22 mouse cellular contexts compared by ENCODE assay signal in the genomic region with DNA sequence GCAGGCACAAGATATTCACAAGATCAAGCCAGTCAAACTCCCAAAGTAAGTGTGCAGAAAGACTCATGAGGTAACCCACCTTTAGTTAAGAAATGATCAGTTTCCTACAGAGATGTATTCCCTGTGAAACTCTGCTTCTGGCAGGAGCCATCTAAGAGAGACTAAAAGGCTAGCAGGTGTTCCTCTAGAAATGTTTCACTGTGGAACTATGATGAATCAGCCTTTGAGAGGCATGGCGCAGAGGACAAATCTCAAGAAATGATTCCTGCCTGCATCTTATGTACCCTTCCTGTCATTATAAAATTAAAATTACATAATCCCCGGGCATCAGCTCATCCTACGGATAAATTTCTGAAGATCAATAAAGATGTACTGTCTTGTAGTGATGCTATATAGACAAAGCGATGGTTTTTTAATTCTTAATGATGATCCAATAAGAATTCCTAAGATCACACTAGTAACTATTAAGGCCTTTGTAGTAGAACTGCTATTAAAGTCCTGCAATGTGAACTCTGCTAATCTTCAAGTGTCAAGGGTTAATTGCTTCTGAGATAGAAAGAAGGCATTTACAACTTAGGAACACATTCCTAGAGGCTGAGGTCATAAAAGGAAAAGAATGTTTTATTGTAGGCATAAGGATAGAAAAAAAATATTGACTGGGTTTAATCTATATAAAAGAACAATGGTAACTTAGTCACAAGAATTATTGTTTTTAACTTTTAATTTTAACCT.
"Had no signal": no experiment of that assay in that cellular context is flagged by ENCODE, and none has a peak within 500 bp of the region (broad histone marks: within the 10 kb centered on the region; RNA-seq: fewer than 3 reads in every experiment).

No protein-coding gene starts in this region.

- H3K27me3 ChIP-seq: lung, embryonic 15.5 days; megakaryocyte, embryonic 14.5 days; midbrain, embryonic 12.5 days; neural tube, embryonic 13.5 days; neural tube, embryonic 15.5 days had no signal

- DNase-seq: liver, postnatal 0 days; lung, adult 2 months; lung, postnatal 14 days; lung, postnatal 36 days; midbrain, embryonic 14.5 days; retina, postnatal 1 day; right cerebral cortex, adult 18-20 months; right cerebral cortex, postnatal 25 days; right cerebral cortex, postnatal 4 days; spleen, adult 18-20 months; thymus, adult 2 months; thymus, postnatal 25 days had no signal

- H3K9me3 ChIP-seq: lung, embryonic 15.5 days; megakaryocyte, embryonic 14.5 days; midbrain, embryonic 10.5 days; midbrain, embryonic 12.5 days; neural tube, embryonic 13.5 days; neural tube, embryonic 15.5 days had no signal

- H3K4me3 ChIP-seq: lung, embryonic 15.5 days; megakaryocyte, embryonic 14.5 days; midbrain, embryonic 10.5 days; midbrain, embryonic 12.5 days; myocyte; neural tube, embryonic 13.5 days; neural tube, embryonic 15.5 days had no signal

- H3K4me2 ChIP-seq: lung, embryonic 15.5 days; midbrain, embryonic 12.5 days; neural tube, embryonic 13.5 days; neural tube, embryonic 15.5 days had no signal

- H3K27ac ChIP-seq: lung, embryonic 15.5 days; macrophage; midbrain, embryonic 10.5 days; midbrain, embryonic 12.5 days; neural tube, embryonic 13.5 days; neural tube, embryonic 15.5 days had no signal

- ATAC-seq: liver, postnatal 0 days; lung, postnatal 0 days; midbrain, embryonic 16.5 days had no signal

- H3K4me1 ChIP-seq: lung, embryonic 15.5 days; megakaryocyte, embryonic 14.5 days; midbrain, embryonic 10.5 days; midbrain, embryonic 12.5 days; neural tube, embryonic 13.5 days; neural tube, embryonic 15.5 days had no signal

- H3K9ac ChIP-seq: liver, postnatal 0 days; lung, embryonic 15.5 days; midbrain, embryonic 12.5 days; neural tube, embryonic 13.5 days; neural tube, embryonic 15.5 days had no signal

- H3K36me3 ChIP-seq: lung, embryonic 15.5 days; midbrain, embryonic 10.5 days; midbrain, embryonic 12.5 days; neural tube, embryonic 13.5 days; neural tube, embryonic 15.5 days had no signal
